Mouse (Mus musculus): ENCODE data around the gene Slc1a5.

The Slc1a5 gene

DNA sequence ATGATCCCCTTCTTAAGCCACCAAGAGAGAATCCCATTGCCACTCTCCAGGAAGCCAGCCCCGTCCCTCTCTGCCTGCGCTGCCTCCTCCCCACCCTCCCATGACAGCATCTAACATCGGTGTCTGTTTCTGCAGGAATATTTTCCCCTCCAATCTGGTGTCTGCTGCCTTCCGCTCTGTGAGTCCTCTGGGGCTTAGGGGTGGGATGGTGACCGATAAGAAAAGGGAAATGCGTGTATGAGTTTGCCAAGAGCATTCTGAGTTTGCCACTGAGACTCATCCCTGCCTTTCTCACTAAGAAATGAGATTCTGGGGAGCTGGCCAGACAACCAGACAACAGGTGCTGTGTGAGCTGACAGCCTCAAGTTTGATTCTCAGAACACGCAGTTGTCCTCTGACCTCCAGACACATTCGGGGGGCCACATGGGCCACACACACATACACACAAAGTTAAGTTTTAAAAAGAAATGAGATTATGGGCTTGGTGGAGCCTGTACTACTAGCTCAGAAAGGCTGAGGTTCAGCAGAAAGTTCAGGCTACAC, 4.5 kb downstream of the Slc1a5 start:
- H3K4me3 ChIP-seq (replicated peaks; ENCODE audit: low read length): no peak overlapping the region
- no peaks in the 10 kb centered on the region for H3K27me3 ChIP-seq (ENCODE audit: insufficient read depth, low read length)
- peaks cover 71% of the 10 kb centered on the region for H3K36me3 ChIP-seq (ENCODE audit: insufficient read depth, low read length)
- TF ChIP-seq NANOG (IDR thresholded peaks at IDR 0.05; ENCODE audit: borderline replicate concordance, low read length) (no peak), POU5F1 (IDR thresholded peaks at IDR 0.05; ENCODE audit: borderline replicate concordance, low read length) (no peak), CTCF (conservative IDR thresholded peaks at IDR 0.05; ENCODE audit: low read length) (no peak)
- H3K4me1 ChIP-seq (replicated peaks; ENCODE audit: low read depth, low read length): peaks cover 53% of the 10 kb centered on the region
- H3K9me3 ChIP-seq (ENCODE audit: low read length): no peaks in the 10 kb centered on the region

GRCm38 (mm10) chr7:16792316-16792715, 11.2 kb downstream of the Slc1a5 start:
- Histone ChIP-seq H3K36me3 (ENCODE audit: insufficient read depth, low read length) (peaks cover 93% of the 10 kb centered on the region), H3K4me3 (replicated peaks; ENCODE audit: low read length) (no peak overlapping the region), H3K27me3 (ENCODE audit: insufficient read depth, low read length) (no peaks in the 10 kb centered on the region), H3K4me1 (replicated peaks; ENCODE audit: low read depth, low read length) (peaks cover 48% of the 10 kb centered on the region), H3K9me3 (ENCODE audit: low read length) (no peaks in the 10 kb centered on the region)
- TF ChIP-seq NANOG (IDR thresholded peaks at IDR 0.05; ENCODE audit: borderline replicate concordance, low read length): no peak
- TF ChIP-seq POU5F1 (IDR thresholded peaks at IDR 0.05; ENCODE audit: borderline replicate concordance, low read length): no peak
- no peak for TF ChIP-seq CTCF (conservative IDR thresholded peaks at IDR 0.05; ENCODE audit: low read length)

DNA sequence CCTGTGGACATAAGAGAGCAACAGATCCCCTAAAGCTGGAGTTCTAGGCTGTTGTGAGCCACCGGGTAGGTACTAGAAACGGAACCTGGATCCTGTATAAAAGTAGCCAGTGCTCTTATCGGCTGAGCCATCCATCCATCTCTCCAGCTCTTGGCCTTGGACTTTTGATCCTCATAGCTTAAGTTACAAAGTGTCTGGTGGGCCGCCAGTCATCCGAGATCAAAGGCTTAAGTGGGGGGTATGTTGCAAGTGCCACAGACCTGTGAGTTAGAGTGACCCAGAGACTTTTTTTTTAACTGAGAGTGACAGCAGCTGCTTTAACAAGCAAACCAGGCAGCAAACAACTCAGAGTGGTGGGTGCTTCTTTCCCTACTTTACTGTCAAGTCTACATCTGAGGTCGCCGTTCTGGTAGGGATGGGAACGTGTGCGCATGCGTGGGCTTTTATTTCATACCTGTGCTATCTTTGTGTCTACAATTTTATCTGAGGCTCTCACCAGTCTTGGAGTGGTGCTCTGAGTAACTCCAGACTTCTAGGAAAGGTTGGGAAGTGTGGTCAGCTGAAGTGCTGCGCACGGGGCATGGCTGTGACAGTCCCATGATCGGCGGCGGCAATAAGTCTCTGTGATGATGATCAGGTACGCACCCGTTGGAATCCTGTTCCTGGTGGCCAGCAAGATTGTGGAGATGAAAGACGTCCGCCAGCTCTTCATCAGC, 12.0 kb downstream of the Slc1a5 start:
- no peak for TF ChIP-seq POU5F1 (IDR thresholded peaks at IDR 0.05; ENCODE audit: borderline replicate concordance, low read length)
- no peak for TF ChIP-seq CTCF (conservative IDR thresholded peaks at IDR 0.05; ENCODE audit: low read length)
- TF ChIP-seq NANOG (IDR thresholded peaks at IDR 0.05; ENCODE audit: borderline replicate concordance, low read length): no peak
- no peaks in the 10 kb centered on the region for H3K27me3 ChIP-seq (ENCODE audit: insufficient read depth, low read length)
- H3K9me3 ChIP-seq (ENCODE audit: low read length): no peaks in the 10 kb centered on the region
- H3K36me3 ChIP-seq (ENCODE audit: insufficient read depth, low read length): peaks cover 93% of the 10 kb centered on the region
- peaks cover 50% of the 10 kb centered on the region for H3K4me1 ChIP-seq (replicated peaks; ENCODE audit: low read depth, low read length)
- no peak overlapping the region for H3K4me3 ChIP-seq (replicated peaks; ENCODE audit: low read length)

DNA sequence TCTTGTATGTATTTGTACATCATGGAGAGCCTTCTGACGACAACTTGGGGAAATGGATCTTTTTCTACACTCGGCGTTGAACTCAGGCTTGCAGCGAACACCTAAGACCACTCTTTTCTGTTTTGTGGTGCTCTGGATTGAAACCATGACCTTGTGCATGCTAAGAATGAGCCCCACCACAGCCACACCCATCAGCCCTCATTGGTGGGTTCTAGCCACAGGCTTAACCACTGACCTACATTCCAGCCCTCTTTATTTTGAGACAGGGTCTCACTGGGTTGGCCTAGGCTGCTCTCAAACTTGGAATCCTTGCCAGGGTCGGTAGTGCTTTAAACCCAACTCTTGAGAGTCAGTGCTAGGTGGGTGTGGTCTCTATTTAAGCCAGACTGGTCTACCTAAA, 13.7 kb downstream of the Slc1a5 start:
- TF ChIP-seq CTCF (conservative IDR thresholded peaks at IDR 0.05; ENCODE audit: low read length) (no peak), POU5F1 (IDR thresholded peaks at IDR 0.05; ENCODE audit: borderline replicate concordance, low read length) (no peak), NANOG (IDR thresholded peaks at IDR 0.05; ENCODE audit: borderline replicate concordance, low read length) (no peak)
- H3K27me3 ChIP-seq (ENCODE audit: insufficient read depth, low read length): no peaks in the 10 kb centered on the region
- peaks cover 50% of the 10 kb centered on the region for H3K4me1 ChIP-seq (replicated peaks; ENCODE audit: low read depth, low read length)
- H3K4me3 ChIP-seq (replicated peaks; ENCODE audit: low read length): no peak overlapping the region
- peaks cover 94% of the 10 kb centered on the region for H3K36me3 ChIP-seq (ENCODE audit: insufficient read depth, low read length)
- H3K9me3 ChIP-seq (ENCODE audit: low read length): no peaks in the 10 kb centered on the region

GRCm38 (mm10) chr7:16804409-16805028, 23.4 kb downstream of the Slc1a5 start:
- no peak for TF ChIP-seq NANOG (IDR thresholded peaks at IDR 0.05; ENCODE audit: borderline replicate concordance, low read length)
- TF ChIP-seq POU5F1 (IDR thresholded peaks at IDR 0.05; ENCODE audit: borderline replicate concordance, low read length): no peak
- peak; percentile 67 for TF ChIP-seq CTCF (conservative IDR thresholded peaks at IDR 0.05; ENCODE audit: low read length)
- H3K4me3 ChIP-seq (replicated peaks; ENCODE audit: low read length): no peak overlapping the region
- H3K27me3 ChIP-seq (ENCODE audit: insufficient read depth, low read length): no peaks in the 10 kb centered on the region
- H3K9me3 ChIP-seq (ENCODE audit: low read length): no peaks in the 10 kb centered on the region
- H3K4me1 ChIP-seq (replicated peaks; ENCODE audit: low read depth, low read length): peaks cover 14% of the 10 kb centered on the region
- peaks cover 9% of the 10 kb centered on the region; the same call in 1 of the 2 replicates for H3K36me3 ChIP-seq (ENCODE audit: insufficient read depth, low read length)

DNA sequence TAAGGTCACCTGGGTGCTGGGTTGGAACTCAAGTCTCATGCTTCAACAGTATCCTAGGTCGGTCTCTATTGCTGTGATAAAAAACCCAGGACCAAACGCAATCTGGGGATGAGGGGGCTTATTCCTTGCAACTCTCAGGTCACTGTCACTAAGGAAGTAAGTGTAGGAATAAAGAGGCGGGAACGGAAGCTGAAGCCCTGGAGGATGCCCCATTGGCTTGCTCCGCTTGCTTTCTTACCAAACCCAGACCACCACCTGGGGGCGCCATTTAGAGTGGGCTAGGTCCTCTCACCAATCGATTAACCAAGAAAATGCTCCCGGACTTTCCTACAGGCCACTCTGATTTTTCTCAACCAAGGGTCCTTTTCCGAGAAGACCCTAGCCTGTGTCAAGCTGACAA, 26.8 kb downstream of the Slc1a5 start:
- no peak for TF ChIP-seq NANOG (IDR thresholded peaks at IDR 0.05; ENCODE audit: borderline replicate concordance, low read length)
- TF ChIP-seq POU5F1 (IDR thresholded peaks at IDR 0.05; ENCODE audit: borderline replicate concordance, low read length): no peak
- peak; percentile 36 for TF ChIP-seq CTCF (conservative IDR thresholded peaks at IDR 0.05; ENCODE audit: low read length)
- peaks cover 35% of the 10 kb centered on the region for H3K4me1 ChIP-seq (replicated peaks; ENCODE audit: low read depth, low read length)
- H3K36me3 ChIP-seq (ENCODE audit: insufficient read depth, low read length): peaks cover 9% of the 10 kb centered on the region; the same call in 1 of the 2 replicates
- peaks cover 27% of the 10 kb centered on the region for H3K27me3 ChIP-seq (ENCODE audit: insufficient read depth, low read length)
- H3K9me3 ChIP-seq (ENCODE audit: low read length): no peaks in the 10 kb centered on the region
- H3K4me3 ChIP-seq (replicated peaks; ENCODE audit: low read length): no peak overlapping the region

DNA sequence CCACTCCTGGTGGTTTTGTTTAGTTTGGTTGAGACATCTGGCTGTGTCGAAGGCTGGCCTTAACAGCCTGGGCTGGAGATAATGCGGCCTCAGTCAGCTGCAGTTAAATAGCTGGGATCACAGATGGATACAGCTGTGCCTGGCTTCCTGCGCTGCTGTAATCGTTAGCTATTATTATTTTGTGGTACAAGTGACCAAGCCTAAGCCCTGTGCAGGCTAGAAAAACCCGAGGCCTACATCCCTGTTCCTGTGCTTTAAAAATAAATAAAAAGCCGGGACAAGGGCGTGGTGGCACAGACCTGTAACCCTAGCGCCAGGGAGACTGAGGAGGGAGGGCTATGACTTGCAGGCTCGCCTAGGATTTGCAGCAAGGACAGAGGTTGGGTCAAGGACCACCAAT, 27.5 kb downstream of the Slc1a5 start:
- Histone ChIP-seq H3K4me3 (replicated peaks; ENCODE audit: low read length) (no peak overlapping the region), H3K4me1 (replicated peaks; ENCODE audit: low read depth, low read length) (peaks cover 35% of the 10 kb centered on the region), H3K9me3 (ENCODE audit: low read length) (no peaks in the 10 kb centered on the region), H3K36me3 (ENCODE audit: insufficient read depth, low read length) (peaks cover 13% of the 10 kb centered on the region), H3K27me3 (ENCODE audit: insufficient read depth, low read length) (peaks cover 28% of the 10 kb centered on the region)
- TF ChIP-seq POU5F1 (IDR thresholded peaks at IDR 0.05; ENCODE audit: borderline replicate concordance, low read length): no peak
- TF ChIP-seq NANOG (IDR thresholded peaks at IDR 0.05; ENCODE audit: borderline replicate concordance, low read length): no peak

DNA sequence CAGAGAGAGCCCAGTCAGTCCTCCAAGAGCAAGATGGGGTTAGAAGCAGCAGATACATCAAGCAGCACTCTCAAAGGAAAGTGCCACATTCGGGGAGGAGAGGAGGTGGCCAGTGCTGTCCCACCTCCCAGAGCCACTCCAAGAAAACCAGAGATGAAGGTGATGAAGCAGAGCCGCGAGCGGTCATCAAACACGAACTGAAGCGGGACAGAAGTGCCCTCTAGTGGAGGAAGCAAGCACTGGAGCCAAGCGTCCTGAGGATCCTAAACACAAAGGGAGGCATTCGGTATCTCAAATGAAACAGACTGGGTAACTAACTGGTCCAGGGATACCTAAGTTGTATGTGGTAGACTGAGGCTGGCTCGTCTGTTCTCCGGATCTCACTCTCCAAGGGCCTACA, 28.6 kb downstream of the Slc1a5 start:
- Histone ChIP-seq H3K9me3 (ENCODE audit: low read length) (no peaks in the 10 kb centered on the region), H3K4me3 (replicated peaks; ENCODE audit: low read length) (peak overlapping the region; percentile 86), H3K4me1 (replicated peaks; ENCODE audit: low read depth, low read length) (peaks cover 33% of the 10 kb centered on the region), H3K36me3 (ENCODE audit: insufficient read depth, low read length) (peaks cover 24% of the 10 kb centered on the region), H3K27me3 (ENCODE audit: insufficient read depth, low read length) (peaks cover 28% of the 10 kb centered on the region)
- TF ChIP-seq POU5F1 (IDR thresholded peaks at IDR 0.05; ENCODE audit: borderline replicate concordance, low read length) (no peak), CTCF (conservative IDR thresholded peaks at IDR 0.05; ENCODE audit: low read length) (peak; percentile 87)
